ENCODE assay signal across 20 mouse cellular contexts in genomic region chr10:97389647-97390590, GRCm38 (mm10).
A peak's percentile ranks its signal among the peaks of the same experiment; 100 is the strongest.
DNase-seq lines count a peak whose midpoint lies in the region; ATAC-seq and TF ChIP-seq lines count a peak whose summit lies in the region.
"Had no signal": no experiment of that assay in that cellular context is flagged by ENCODE, and none has a peak within 500 bp of the region (broad histone marks: within the 10 kb centered on the region; RNA-seq: fewer than 3 reads in every experiment).

No protein-coding gene starts in this region.

- H3K9ac ChIP-seq in heart, embryonic 15.5 days, result no peak overlapping the region
- H3K9ac ChIP-seq: embryonic facial prominence, embryonic 13.5 days; forebrain, embryonic 15.5 days; limb, embryonic 15.5 days; liver, embryonic 15.5 days had no signal

- H3K36me3 ChIP-seq in heart, embryonic 15.5 days, result no peaks in the 10 kb centered on the region
- no peaks in the 10 kb centered on the region for H3K36me3 ChIP-seq in myocyte (ENCODE audit: control insufficient read depth, insufficient read depth)
- H3K36me3 ChIP-seq in limb, embryonic 10.5 days, result no peaks in the 10 kb centered on the region
- H3K36me3 ChIP-seq: embryonic facial prominence, embryonic 13.5 days; forebrain, embryonic 15.5 days; hindbrain, embryonic 10.5 days; limb, embryonic 15.5 days; liver, embryonic 15.5 days; midbrain, embryonic 10.5 days had no signal

- no peak for ATAC-seq in heart, embryonic 15.5 days (replicated peaks; ENCODE audit: insufficient number of reproducible peaks, insufficient read depth, low FRiP score, low read depth)
- ATAC-seq: forebrain, embryonic 15.5 days had no signal

- no peaks in the 10 kb centered on the region for H3K9me3 ChIP-seq in heart, embryonic 15.5 days (replicated peaks)
- H3K9me3 ChIP-seq in limb, embryonic 10.5 days (replicated peaks), result no peaks in the 10 kb centered on the region
- H3K9me3 ChIP-seq: embryonic facial prominence, embryonic 13.5 days; forebrain, embryonic 15.5 days; hindbrain, embryonic 10.5 days; limb, embryonic 15.5 days; liver, embryonic 15.5 days; midbrain, embryonic 10.5 days had no signal

- H3K79me2 ChIP-seq in myocyte (ENCODE audit: control insufficient read depth, insufficient read depth), result no peaks in the 10 kb centered on the region

- no peaks in the 10 kb centered on the region for H3K4me1 ChIP-seq in heart, embryonic 15.5 days (replicated peaks)
- H3K4me1 ChIP-seq in limb, embryonic 10.5 days, result peaks cover 6% of the 10 kb centered on the region
- H3K4me1 ChIP-seq: embryonic facial prominence, embryonic 13.5 days; forebrain, embryonic 15.5 days; hindbrain, embryonic 10.5 days; limb, embryonic 15.5 days; liver, embryonic 15.5 days; midbrain, embryonic 10.5 days had no signal

- H3K27me3 ChIP-seq in heart, embryonic 15.5 days, result no peaks in the 10 kb centered on the region
- no peaks in the 10 kb centered on the region for H3K27me3 ChIP-seq in myocyte (ENCODE audit: control insufficient read depth, insufficient read depth, insufficient read length)
- H3K27me3 ChIP-seq in limb, embryonic 10.5 days (ENCODE audit: low read depth, poor library complexity, severe bottlenecking), result no peaks in the 10 kb centered on the region
- H3K27me3 ChIP-seq: embryonic facial prominence, embryonic 13.5 days; forebrain, embryonic 15.5 days; limb, embryonic 15.5 days; liver, embryonic 15.5 days had no signal

- no peak for TF ChIP-seq POLR2A in myocyte (IDR thresholded peaks at IDR 0.05; ENCODE audit: insufficient read length, low read depth)

- DNase-seq in kidney, postnatal 10 days, result peak; percentile 26
- DNase-seq in kidney, postnatal 14 days, result no peak
- DNase-seq in gastrocnemius, adult 8-10 months (ENCODE audit: low spot score in 2 of 2), result peak; percentile 17 to 46
- DNase-seq in left cerebral cortex, postnatal 14 days (ENCODE audit: low spot score in 2 of 2), result no peak
- DNase-seq in spleen, postnatal 36 days (ENCODE audit: low spot score in 2 of 2), result no peak
- no peak for DNase-seq in limb, embryonic 10.5 days (ENCODE audit: low spot score)
- DNase-seq: adrenal gland, postnatal 10 days; cerebellum, adult 11 months; cerebellum, postnatal 14 days; kidney, adult 11 months; thymus, postnatal 14 days had no signal

- no peak overlapping the region for H3K4me3 ChIP-seq in heart, embryonic 15.5 days
- H3K4me3 ChIP-seq in myocyte, result no peak overlapping the region
- H3K4me3 ChIP-seq in limb, embryonic 10.5 days, result no peak overlapping the region
- H3K4me3 ChIP-seq: embryonic facial prominence, embryonic 13.5 days; forebrain, embryonic 15.5 days; hindbrain, embryonic 10.5 days; limb, embryonic 15.5 days; liver, embryonic 15.5 days; midbrain, embryonic 10.5 days had no signal

- H3K27ac ChIP-seq in heart, embryonic 15.5 days, result 0 out of 2 replicates have a peak overlapping the region, but pooled peaks have one; percentile 4
- H3K27ac ChIP-seq in limb, embryonic 10.5 days, result no peak overlapping the region
- H3K27ac ChIP-seq: embryonic facial prominence, embryonic 13.5 days; forebrain, embryonic 15.5 days; hindbrain, embryonic 10.5 days; limb, embryonic 15.5 days; liver, embryonic 15.5 days; macrophage; midbrain, embryonic 10.5 days had no signal

- H3ac ChIP-seq in myocyte (ENCODE audit: control insufficient read depth, insufficient read length), result no peak overlapping the region

- intact Hi-C loops in left cerebral cortex, postnatal 14 days (cut with DNase I), result no loop called here

- 68% methylated on average over 7 of the region's 7 CpGs for WGBS in heart, embryonic 15.5 days
- WGBS in limb, embryonic 10.5 days, result 82% methylated on average over 7 of the region's 7 CpGs

- H3K4me2 ChIP-seq in heart, embryonic 15.5 days, result no peak overlapping the region
- H3K4me2 ChIP-seq in myocyte (ENCODE audit: low read depth), result peak overlapping the region; percentile 31
- H3K4me2 ChIP-seq: embryonic facial prominence, embryonic 13.5 days; forebrain, embryonic 15.5 days; limb, embryonic 15.5 days; liver, embryonic 15.5 days had no signal

TF ChIP-seq in myocyte, 11 proteins besides CTCF, POLR2A, EP300 and RAD21:
- TF ChIP-seq E2F4 (IDR thresholded peaks at IDR 0.05; ENCODE audit: insufficient read depth), result no peak
- no peak for TF ChIP-seq USF1 (IDR thresholded peaks at IDR 0.05; ENCODE audit: low read depth)
- peak; percentile 56; the same call in 1 of the 2 replicates for TF ChIP-seq CEBPB (IDR thresholded peaks at IDR 0.05; ENCODE audit: insufficient read depth, poor library complexity, severe bottlenecking)
- no peak for TF ChIP-seq MYOD1 (IDR thresholded peaks at IDR 0.05; ENCODE audit: control insufficient read depth in 1 of 3, insufficient read length in 2 of 3, low read depth in 2 of 3)
- no peak for TF ChIP-seq TCF3 (IDR thresholded peaks at IDR 0.05; ENCODE audit: insufficient read length, low read depth)
- no peak for TF ChIP-seq POLR2AphosphoS2 (IDR thresholded peaks at IDR 0.05; ENCODE audit: insufficient read length, low read depth)
- TF ChIP-seq MAX (IDR thresholded peaks at IDR 0.05; ENCODE audit: low read depth), result no peak
TF ChIP-seq in myocyte: peak in this region for 1.

Comparison
In these comparisons a context has a peak if more than half of its experiments do, and no peak if none do; other contexts are left out.
1. DNase-seq: peak in kidney, postnatal 10 days (single experiment) and gastrocnemius, adult 8-10 months (2 of 2); none in kidney, postnatal 14 days (single experiment), left cerebral cortex, postnatal 14 days (0 of 2), spleen, postnatal 36 days (0 of 2) and limb, embryonic 10.5 days (single experiment).